Mouse (Mus musculus): Measurements from ENCODE around the gene Plekha5. TPM values are rescaled to one million over a fixed set of nuclear protein-coding genes. Genes with fewer than 3 reads are reported as not detected.
A peak's percentile ranks its signal among the peaks of the same experiment; 100 is the strongest.
"Not testable (repeated sequence)": the region's sequence is repeated elsewhere in the genome, so short reads cannot be mapped to it uniquely, and the experiment has no call there.

Gene Plekha5
- polyA plus RNA-seq, 1 experiment from 2014 or later = 32.4 TPM

- Histone ChIP-seq H3K4me1 (no peaks in the 10 kb centered on the region), H3K27ac (no peak overlapping the region)
- no peak for ATAC-seq
These were observed 173.8 kb downstream of the Plekha5 start for GRCm38 (mm10) chr6:140597381-140598329.

GRCm38 (mm10) chr6:140598516-140598915, 174.7 kb downstream of the Plekha5 start:
- Histone ChIP-seq H3K36me3 (ENCODE audit: poor library complexity, severe bottlenecking) (peaks cover 42% of the 10 kb centered on the region), H3K4me1 (peaks cover 5% of the 10 kb centered on the region), H3K9me3 (replicated peaks) (no peaks in the 10 kb centered on the region), H3K27me3 (no peaks in the 10 kb centered on the region), H3K27ac (no peak overlapping the region), H3K4me2 (no peak overlapping the region), H3K4me3 (no peak overlapping the region), H3K9ac (no peak overlapping the region)
- no peak for ATAC-seq
- WGBS = 91% methylated on average over 9 of the region's 9 CpGs

More at GRCm38 (mm10) chr6:140597381-140598329, 173.8 kb downstream of the Plekha5 start:
- no peaks in the 10 kb centered on the region for H3K9me3 ChIP-seq (replicated peaks)
- H3K4me3 ChIP-seq = no peak overlapping the region
- WGBS = 62% methylated on average over 15 of the region's 15 CpGs
- H3K4me2 ChIP-seq = no peak overlapping the region
- no peaks in the 10 kb centered on the region for H3K27me3 ChIP-seq
- H3K36me3 ChIP-seq (ENCODE audit: poor library complexity, severe bottlenecking) = peaks cover 50% of the 10 kb centered on the region
- H3K9ac ChIP-seq = no peak overlapping the region

- Histone ChIP-seq H3K4me1 (peaks cover 13% of the 10 kb centered on the region), H3K4me3 (no peak overlapping the region), H3K36me3 (ENCODE audit: poor library complexity, severe bottlenecking) (peaks cover 34% of the 10 kb centered on the region), H3K9ac (no peak overlapping the region), H3K4me2 (no peak overlapping the region), H3K27me3 (no peaks in the 10 kb centered on the region), H3K9me3 (replicated peaks) (no peaks in the 10 kb centered on the region), H3K27ac (no peak overlapping the region)
- WGBS = 84% methylated on average over 5 of the region's 5 CpGs
- ATAC-seq = no peak
These were observed 175.5 kb downstream of the Plekha5 start for GRCm38 (mm10) chr6:140599337-140599736.

GRCm38 (mm10) chr6:140600671-140601070, 176.8 kb downstream of the Plekha5 start:
- not testable (repeated sequence) for H3K4me2 ChIP-seq; H3K9me3 ChIP-seq (replicated peaks); H3K4me3 ChIP-seq; H3K27me3 ChIP-seq; H3K9ac ChIP-seq; H3K27ac ChIP-seq; ATAC-seq
- Histone ChIP-seq H3K4me1 (peaks cover 21% of the 10 kb centered on the region), H3K36me3 (ENCODE audit: poor library complexity, severe bottlenecking) (peaks cover 21% of the 10 kb centered on the region)
- WGBS = 95% methylated on average over 8 of the region's 8 CpGs

GRCm38 (mm10) chr6:140601175-140601574, 177.3 kb downstream of the Plekha5 start:
- 95% methylated on average over 4 of the region's 4 CpGs for WGBS
- no peak for ATAC-seq
- no peaks in the 10 kb centered on the region for H3K27me3 ChIP-seq

GRCm38 (mm10) chr6:140603228-140603944, 179.5 kb downstream of the Plekha5 start:
- Histone ChIP-seq H3K4me1 (peaks cover 21% of the 10 kb centered on the region), H3K4me2 (no peak overlapping the region), H3K27me3 (no peaks in the 10 kb centered on the region), H3K9me3 (replicated peaks) (no peaks in the 10 kb centered on the region), H3K9ac (no peak overlapping the region), H3K27ac (0 out of 2 replicates have a peak overlapping the region, but pooled peaks have one; percentile 22), H3K4me3 (no peak overlapping the region), H3K36me3 (ENCODE audit: poor library complexity, severe bottlenecking) (no peaks in the 10 kb centered on the region; the same call in 1 of the 2 replicates)
- peak; percentile 60 for ATAC-seq
- WGBS = under 1% methylated on average over 8 of the region's 8 CpGs

More at GRCm38 (mm10) chr6:140601175-140601574, 177.3 kb downstream of the Plekha5 start:
- H3K4me3 ChIP-seq = no peak overlapping the region
- no peak overlapping the region for H3K4me2 ChIP-seq
- no peaks in the 10 kb centered on the region for H3K9me3 ChIP-seq (replicated peaks)
- H3K36me3 ChIP-seq (ENCODE audit: poor library complexity, severe bottlenecking) = peaks cover 16% of the 10 kb centered on the region; the same call in 1 of the 2 replicates
- no peak overlapping the region for H3K9ac ChIP-seq
- peaks cover 21% of the 10 kb centered on the region for H3K4me1 ChIP-seq
- H3K27ac ChIP-seq = no peak overlapping the region

GRCm38 (mm10) chr6:140605173-140605572, 181.3 kb downstream of the Plekha5 start:
- not testable (repeated sequence) for H3K36me3 ChIP-seq (ENCODE audit: poor library complexity, severe bottlenecking); H3K27ac ChIP-seq; H3K27me3 ChIP-seq; H3K4me2 ChIP-seq; ATAC-seq; H3K4me3 ChIP-seq; H3K9me3 ChIP-seq (replicated peaks); H3K9ac ChIP-seq
- 84% methylated on average over 5 of the region's 5 CpGs for WGBS
- H3K4me1 ChIP-seq = peaks cover 21% of the 10 kb centered on the region

- no peaks in the 10 kb centered on the region for H3K36me3 ChIP-seq (ENCODE audit: poor library complexity, severe bottlenecking)
- H3K4me1 ChIP-seq = peaks cover 21% of the 10 kb centered on the region
- H3K9me3 ChIP-seq (replicated peaks) = no peaks in the 10 kb centered on the region
- no peaks in the 10 kb centered on the region for H3K27me3 ChIP-seq
- ATAC-seq = no peak
- H3K4me3 ChIP-seq = no peak overlapping the region
- H3K9ac ChIP-seq = no peak overlapping the region
- H3K4me2 ChIP-seq = no peak overlapping the region
- no peak overlapping the region for H3K27ac ChIP-seq
- WGBS = 60% methylated on average over 3 of the region's 3 CpGs
These were observed 181.9 kb downstream of the Plekha5 start for GRCm38 (mm10) chr6:140605732-140606131.

GRCm38 (mm10) chr6:140606534-140606933, 182.7 kb downstream of the Plekha5 start:
- Histone ChIP-seq H3K27me3 (no peaks in the 10 kb centered on the region), H3K4me3 (no peak overlapping the region), H3K9ac (no peak overlapping the region), H3K36me3 (ENCODE audit: poor library complexity, severe bottlenecking) (no peaks in the 10 kb centered on the region), H3K4me2 (no peak overlapping the region), H3K4me1 (peaks cover 21% of the 10 kb centered on the region), H3K9me3 (replicated peaks) (no peaks in the 10 kb centered on the region), H3K27ac (no peak overlapping the region)
- no peak for ATAC-seq
- 52% methylated on average over 10 of the region's 10 CpGs for WGBS

- no peak overlapping the region for H3K9ac ChIP-seq
- H3K4me3 ChIP-seq = no peak overlapping the region
- no peaks in the 10 kb centered on the region for H3K27me3 ChIP-seq
- no peaks in the 10 kb centered on the region for H3K36me3 ChIP-seq (ENCODE audit: poor library complexity, severe bottlenecking)
- H3K4me2 ChIP-seq = no peak overlapping the region
- ATAC-seq = no peak
- H3K9me3 ChIP-seq (replicated peaks) = no peaks in the 10 kb centered on the region
- no peak overlapping the region for H3K27ac ChIP-seq
- 95% methylated on average over 6 of the region's 6 CpGs for WGBS
- peaks cover 21% of the 10 kb centered on the region for H3K4me1 ChIP-seq
These were observed 184.8 kb downstream of the Plekha5 start for GRCm38 (mm10) chr6:140608666-140609065.

- Histone ChIP-seq H3K36me3 (ENCODE audit: poor library complexity, severe bottlenecking) (no peaks in the 10 kb centered on the region), H3K4me1 (peaks cover 13% of the 10 kb centered on the region; the same call in 1 of the 2 replicates), H3K27ac (no peak overlapping the region), H3K9ac (no peak overlapping the region), H3K27me3 (no peaks in the 10 kb centered on the region), H3K4me2 (no peak overlapping the region), H3K4me3 (no peak overlapping the region), H3K9me3 (replicated peaks) (no peaks in the 10 kb centered on the region)
- ATAC-seq = no peak
- WGBS = 87% methylated on average over 4 of the region's 4 CpGs
These were observed 185.7 kb downstream of the Plekha5 start for GRCm38 (mm10) chr6:140609533-140609932.

GRCm38 (mm10) chr6:140610117-140610516, 186.3 kb downstream of the Plekha5 start:
- H3K4me3 ChIP-seq = no peak overlapping the region
- no peak overlapping the region for H3K4me2 ChIP-seq
- no peaks in the 10 kb centered on the region for H3K27me3 ChIP-seq
- no peak overlapping the region for H3K9ac ChIP-seq
- no peaks in the 10 kb centered on the region for H3K36me3 ChIP-seq (ENCODE audit: poor library complexity, severe bottlenecking)
- no peak overlapping the region for H3K27ac ChIP-seq
- WGBS = 90% methylated on average over 5 of the region's 5 CpGs
- ATAC-seq = no peak
- 0 out of 2 replicates have a peak, but pooled peaks cover 7% of the 10 kb centered on the region for H3K4me1 ChIP-seq
- no peaks in the 10 kb centered on the region for H3K9me3 ChIP-seq (replicated peaks)

All from forebrain, embryonic 13.5 days (tissue).